Mouse (Mus musculus) MEL (cell line): ENCODE data around the gene Nos1ap. TPM values are rescaled to one million over a fixed set of nuclear protein-coding genes. Genes with fewer than 3 reads are reported as not detected.
A peak's percentile ranks its signal among the peaks of the same experiment; 100 is the strongest.

Source experiments
- DNase-seq: peaks from one replicate; pipeline ENCODE4 v3.0.0; 2011; ENCODE audit warnings: low read depth, low spot score
- H3K27ac ChIP-seq: 2 replicates; pipeline ENCODE4 v1.5.1; 2012; ENCODE audit warnings: low read depth, mild to moderate bottlenecking, control low read depth, low read length, moderate library complexity; ENCODE audit not compliant: control insufficient read depth
- H3K27me3 ChIP-seq, 2 experiments: fragments of 150-350 bp in 1 of 2; sonication (generic) in 1 of 2; 2 replicates each; pipeline ENCODE4 v1.6.1; 2012; ENCODE audit warnings: low read length in 2 of 2, mild to moderate bottlenecking in 2 of 2, improper control_type of control experiment in 1 of 2, moderate library complexity in 1 of 2; ENCODE audit not compliant: insufficient read depth in 2 of 2, control insufficient read depth in 1 of 2
- H3K36me3 ChIP-seq, 2 experiments: 2 replicates each; pipeline ENCODE4 v1.6.1; 2012 to 2014; ENCODE audit warnings: low read length in 2 of 2, improper control_type of control experiment in 1 of 2, inconsistent platforms in 1 of 2, mild to moderate bottlenecking in 1 of 2; ENCODE audit not compliant: insufficient read depth in 2 of 2, control insufficient read depth in 1 of 2
- H3K4me1 ChIP-seq, 2 experiments: fragments of 150-350 bp in 1 of 2; sonication (generic) in 1 of 2; 2 replicates each; pipeline ENCODE4 v1.6.1; 2012; ENCODE audit warnings: low read length in 2 of 2, improper control_type of control experiment in 1 of 2, mild to moderate bottlenecking in 1 of 2; ENCODE audit not compliant: insufficient read depth in 2 of 2, control insufficient read depth in 1 of 2
- H3K4me3 ChIP-seq, 2 experiments: fragments of 150-350 bp in 1 of 2; sonication (generic) in 1 of 2; 2 replicates each; pipeline ENCODE4 v1.5.1; 2012; ENCODE audit warnings: low read depth in 2 of 2, low read length in 2 of 2, mild to moderate bottlenecking in 2 of 2, moderate library complexity in 2 of 2, control low read depth in 1 of 2, improper control_type of control experiment in 1 of 2; ENCODE audit not compliant: control insufficient read depth in 1 of 2, insufficient read depth in 1 of 2
- H3K79me2 ChIP-seq: 2 replicates; pipeline ENCODE4 v1.6.1; 2012; ENCODE audit warnings: mild to moderate bottlenecking, low read length, moderate library complexity; ENCODE audit not compliant: control insufficient read depth, poor library complexity, insufficient read depth
- H3K9ac ChIP-seq: 2 replicates; pipeline ENCODE4 v1.6.1; 2012; ENCODE audit warnings: low read depth, mild to moderate bottlenecking, control low read depth, low read length, moderate library complexity; ENCODE audit not compliant: control insufficient read depth, poor library complexity, severe bottlenecking
- H3K9me3 ChIP-seq: fragments of 150-350 bp; sonication (generic); replicated peaks from 2 replicates; pipeline ENCODE4 v1.6.1; 2012; ENCODE audit warnings: mild to moderate bottlenecking, low read length, improper control_type of control experiment, moderate library complexity; ENCODE audit not compliant: insufficient read depth
- CHD1 ChIP-seq: IDR thresholded peaks from 2 replicates; pipeline ENCODE4 v1.6.1; 2012; ENCODE audit warnings: low read depth, mild to moderate bottlenecking, inconsistent platforms, low read length, improper control_type of control experiment
- CHD2 ChIP-seq: IDR thresholded peaks from 2 replicates; pipeline ENCODE4 v1.6.1; 2011; ENCODE audit warnings: low read length, improper control_type of control experiment
- CTCF ChIP-seq, 3 experiments: IDR thresholded peaks in 2 of 3; conservative IDR thresholded peaks in 1 of 3; 2 replicates each; pipeline ENCODE4 v1.5.1; 2011 to 2012; ENCODE audit warnings: low read length in 3 of 3, low read depth in 2 of 3, mild to moderate bottlenecking in 2 of 3, improper control_type of control experiment in 1 of 3, inconsistent platforms in 1 of 3, mixed read lengths in 1 of 3, moderate library complexity in 1 of 3; ENCODE audit not compliant: control insufficient read depth in 1 of 3, insufficient read depth in 1 of 3, poor library complexity in 1 of 3, severe bottlenecking in 1 of 3
- E2F4 ChIP-seq: IDR thresholded peaks from 2 replicates; pipeline ENCODE4 v1.6.1; 2011; ENCODE audit warnings: low read depth, low read length, improper control_type of control experiment, borderline replicate concordance
- ELF1 ChIP-seq: IDR thresholded peaks from 2 replicates; pipeline ENCODE4 v1.6.1; 2014; ENCODE audit warnings: low read depth, mild to moderate bottlenecking, inconsistent platforms, low read length, improper control_type of control experiment, moderate library complexity
- EP300 ChIP-seq, 2 experiments: IDR thresholded peaks; 2 replicates each; pipeline ENCODE4 v1.6.1; 2011; ENCODE audit warnings: improper control_type of control experiment in 2 of 2, low read length in 2 of 2, low read depth in 1 of 2, mild to moderate bottlenecking in 1 of 2
- ETS1 ChIP-seq: IDR thresholded peaks from 2 replicates; pipeline ENCODE4 v1.6.1; 2012; ENCODE audit warnings: low read depth, mild to moderate bottlenecking, inconsistent platforms, low read length, improper control_type of control experiment, moderate library complexity
- GABPA ChIP-seq: IDR thresholded peaks from 2 replicates; pipeline ENCODE4 v1.6.1; 2012; ENCODE audit warnings: low read depth, mild to moderate bottlenecking, inconsistent platforms, low read length, improper control_type of control experiment, moderate library complexity
- GATA1 ChIP-seq: IDR thresholded peaks from 2 replicates; pipeline ENCODE4 v1.6.1; 2011; ENCODE audit warnings: low read depth, low read length, improper control_type of control experiment
- HCFC1 ChIP-seq: IDR thresholded peaks from 2 replicates; pipeline ENCODE4 v1.6.1; 2012; ENCODE audit warnings: low read depth, mild to moderate bottlenecking, inconsistent platforms, low read length, improper control_type of control experiment, moderate library complexity
- KAT2A ChIP-seq: conservative IDR thresholded peaks from 2 replicates; pipeline ENCODE4 v1.6.1; 2012; ENCODE audit warnings: low read depth, low read length, improper control_type of control experiment, inconsistent platforms
- MAZ ChIP-seq: IDR thresholded peaks from 2 replicates; pipeline ENCODE4 v1.6.1; 2012; ENCODE audit warnings: low read depth, mild to moderate bottlenecking, inconsistent platforms, low read length, improper control_type of control experiment
- MYB ChIP-seq: IDR thresholded peaks from 2 replicates; pipeline ENCODE4 v1.6.1; 2011; ENCODE audit warnings: mild to moderate bottlenecking, low read depth, low read length, improper control_type of control experiment
- MYC ChIP-seq: IDR thresholded peaks from 2 replicates; pipeline ENCODE4 v1.6.1; 2011; ENCODE audit warnings: low read depth, mild to moderate bottlenecking, low read length, improper control_type of control experiment, moderate library complexity
- NELFE ChIP-seq: IDR thresholded peaks from 2 replicates; pipeline ENCODE4 v1.6.1; 2011; ENCODE audit warnings: low read depth, low read length, improper control_type of control experiment
- NRF1 ChIP-seq: IDR thresholded peaks from 2 replicates; pipeline ENCODE4 v1.6.1; 2014; ENCODE audit warnings: low read depth, mild to moderate bottlenecking, inconsistent platforms, low read length, improper control_type of control experiment, moderate library complexity; ENCODE audit not compliant: poor library complexity, insufficient read depth, severe bottlenecking
- POLR2A ChIP-seq, 2 experiments: IDR thresholded peaks; 2 replicates each; pipeline ENCODE4 v1.6.1; 2011 to 2012; ENCODE audit warnings: low read length in 2 of 2, mild to moderate bottlenecking in 2 of 2, control low read depth in 1 of 2, improper control_type of control experiment in 1 of 2, low read depth in 1 of 2, moderate library complexity in 1 of 2; ENCODE audit not compliant: control insufficient read depth in 1 of 2, insufficient read depth in 1 of 2, poor library complexity in 1 of 2
- POLR2AphosphoS2 ChIP-seq: IDR thresholded peaks from 2 replicates; pipeline ENCODE4 v1.6.1; 2011; ENCODE audit warnings: low read length, improper control_type of control experiment
- RCOR1 ChIP-seq: IDR thresholded peaks from 2 replicates; pipeline ENCODE4 v1.6.1; 2012; ENCODE audit warnings: low read depth, mild to moderate bottlenecking, inconsistent platforms, low read length, improper control_type of control experiment
- SIN3A ChIP-seq: IDR thresholded peaks from 2 replicates; pipeline ENCODE4 v1.6.1; 2012; ENCODE audit warnings: low read length, improper control_type of control experiment, inconsistent platforms
- TAL1 ChIP-seq: IDR thresholded peaks from 2 replicates; pipeline ENCODE4 v1.6.1; 2012; ENCODE audit warnings: mild to moderate bottlenecking, inconsistent platforms, low read length, moderate library complexity, mixed read lengths
- ZC3H11A ChIP-seq: IDR thresholded peaks from 2 replicates; pipeline ENCODE4 v1.6.1; 2012; ENCODE audit warnings: low read depth, mild to moderate bottlenecking, inconsistent platforms, low read length, improper control_type of control experiment
- ZKSCAN1 ChIP-seq: IDR thresholded peaks from 2 replicates; pipeline ENCODE4 v1.6.1; 2012; ENCODE audit warnings: low read depth, mild to moderate bottlenecking, inconsistent platforms, low read length, improper control_type of control experiment, moderate library complexity
- ZMIZ1 ChIP-seq: IDR thresholded peaks from 2 replicates; pipeline ENCODE4 v1.6.1; 2012; ENCODE audit warnings: low read depth, mild to moderate bottlenecking, inconsistent platforms, low read length, improper control_type of control experiment, moderate library complexity
- ZNF384 ChIP-seq: IDR thresholded peaks from 2 replicates; pipeline ENCODE4 v1.6.1; 2012; ENCODE audit warnings: low read depth, mild to moderate bottlenecking, inconsistent platforms, low read length, improper control_type of control experiment
- polyA plus RNA-seq, 2 experiments: library from polyadenylated mRNA; stranded (reverse) in 1 of 2; unstranded in 1 of 2; fragments of >175 nt in 1 of 2; fragments of >200 nt in 1 of 2; gene quantifications; 2 replicates each; pipeline versions ENCODE4 v1.2.1 to v1.2.4; 2012; ENCODE audit warnings: low replicate concordance in 2 of 2, low read depth in 1 of 2; ENCODE audit not compliant: insufficient read length in 2 of 2, insufficient read depth in 1 of 2, missing spikeins in 1 of 2
- total RNA-seq: library from RNA; depleted of rRNA; stranded (reverse); fragments of 300-350 nt; gene quantifications from 2 replicates; pipeline ENCODE4 v1.2.3, GENCODE M21; 2012

Nos1ap gene
- total and polyA plus RNA-seq, 3 experiments, result 0.62 to 2.4 TPM; not detected in 1

DNA sequence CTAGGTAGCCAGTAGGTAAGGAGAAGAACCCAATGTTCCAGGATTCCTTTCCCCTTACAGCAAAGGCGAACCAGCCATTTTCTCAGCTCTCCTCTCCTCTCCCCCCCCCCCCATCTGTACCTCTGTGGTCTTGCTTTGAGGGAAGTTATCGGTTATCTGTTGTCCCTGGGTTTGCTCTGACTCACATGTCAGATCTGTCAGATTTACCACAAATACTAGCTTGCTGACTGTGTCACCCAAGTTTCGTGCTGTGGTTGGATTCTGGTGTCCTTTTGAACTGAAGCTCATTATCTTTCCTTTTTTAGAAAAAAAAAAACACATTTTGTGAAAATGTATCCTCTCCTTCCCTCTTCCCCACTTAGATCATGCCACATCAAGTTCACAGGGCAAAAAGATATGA lies 50.2 kb downstream of the Nos1ap start (continued):
- TF ChIP-seq NELFE, result no peak
- peak; percentile 98 for TF ChIP-seq RCOR1
- peak; percentile 48; the same call in 1 of the 2 replicates for TF ChIP-seq ETS1
- no peak for TF ChIP-seq MYB
- no peak for TF ChIP-seq HCFC1
- no peak for TF ChIP-seq GABPA
- TF ChIP-seq E2F4, result no peak
- TF ChIP-seq ELF1, result no peak
- TF ChIP-seq MAZ, result peak; percentile 45; the same call in 1 of the 2 replicates
- TF ChIP-seq ZC3H11A, result no peak
- no peak for TF ChIP-seq SIN3A
- no peak for TF ChIP-seq CHD2
- no peak for TF ChIP-seq ZKSCAN1
- peak; percentile 43; the same call in 1 of the 2 replicates for TF ChIP-seq ZNF384
- TF ChIP-seq TAL1, result 0 out of 2 replicates have a peak, but pooled peaks have one; percentile 12
- TF ChIP-seq POLR2AphosphoS2, result no peak

DNA sequence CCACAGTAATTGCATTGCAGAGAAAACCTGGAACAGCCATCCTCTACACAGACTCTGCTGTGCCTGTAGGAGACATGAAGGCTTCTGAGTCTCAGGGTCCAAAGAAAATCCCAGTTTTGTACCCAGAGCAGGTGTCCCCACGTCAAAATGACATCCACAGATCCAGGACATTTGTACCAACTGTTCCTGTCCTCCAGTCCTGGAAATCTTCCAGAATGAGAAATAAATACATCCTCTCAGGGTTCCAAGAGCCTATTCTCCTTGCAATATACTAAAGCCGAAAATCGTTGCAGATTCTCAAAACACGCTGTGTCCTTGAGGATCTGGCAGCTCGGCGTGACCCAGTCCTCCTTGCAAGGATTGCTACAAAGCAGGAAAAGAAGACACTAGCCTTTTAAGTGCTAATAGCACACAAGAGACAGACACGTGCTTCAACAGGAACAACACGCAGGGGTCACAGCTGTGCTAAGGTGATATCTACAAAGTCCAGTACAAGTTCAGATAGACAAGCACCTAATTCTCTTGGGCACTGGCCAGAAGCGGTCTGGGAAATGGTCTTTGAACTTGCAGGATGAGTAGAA lies 51.1 kb downstream of the Nos1ap start:
- no peaks in the 10 kb centered on the region for H3K9me3 ChIP-seq
- H3K36me3 ChIP-seq, result no peaks in the 10 kb centered on the region; a peak in 1 of 4 replicates
- H3K27me3 ChIP-seq, result no peaks in the 10 kb centered on the region
- H3K9ac ChIP-seq, result no peak overlapping the region
- peaks cover 0 to 9% of the 10 kb centered on the region in 2 experiments; a peak in 2 of 4 replicates for H3K4me1 ChIP-seq
- no peaks in the 10 kb centered on the region for H3K79me2 ChIP-seq
- TF ChIP-seq CHD1 (no peak), CTCF (IDR thresholded peaks at IDR 0.05 in 2 of 3, conservative IDR thresholded peaks at IDR 0.05 in 1 of 3; ENCODE audit: control insufficient read depth in 1 of 3, insufficient read depth in 1 of 3, low read depth in 2 of 3, low read length in 3 of 3, poor library complexity in 1 of 3, severe bottlenecking in 1 of 3) (no peak), RCOR1 (no peak), GABPA (no peak)
- H3K4me3 ChIP-seq, result no peak overlapping the region
- no peak overlapping the region for H3K27ac ChIP-seq
- DNase-seq, result no peak

GRCm38 (mm10) chr1:170536344-170536743 lies 53.3 kb downstream of the Nos1ap start:
- H3K4me1 ChIP-seq, result peaks cover 0 to 9% of the 10 kb centered on the region in 2 experiments; a peak in 2 of 4 replicates
- no peak for TF ChIP-seq NRF1
- no peak for TF ChIP-seq ETS1
- TF ChIP-seq ZKSCAN1, result no peak
- no peak for TF ChIP-seq CHD2
- TF ChIP-seq NELFE, result no peak
- TF ChIP-seq ELF1, result no peak
- no peak for TF ChIP-seq ZMIZ1
- no peak for TF ChIP-seq EP300 (IDR thresholded peaks at IDR 0.05; ENCODE audit: low read depth in 1 of 2, low read length in 2 of 2)
- TF ChIP-seq MYC, result no peak
- TF ChIP-seq KAT2A, result no peak
- TF ChIP-seq ZC3H11A, result no peak
- no peak for TF ChIP-seq TAL1
- TF ChIP-seq POLR2A (IDR thresholded peaks at IDR 0.05; ENCODE audit: control insufficient read depth in 1 of 2, insufficient read depth in 1 of 2, low read depth in 1 of 2, low read length in 2 of 2, poor library complexity in 1 of 2), result no peak
- no peak for TF ChIP-seq MYB
- TF ChIP-seq POLR2AphosphoS2, result no peak
- no peak for TF ChIP-seq GABPA
- TF ChIP-seq CTCF (IDR thresholded peaks at IDR 0.05 in 2 of 3, conservative IDR thresholded peaks at IDR 0.05 in 1 of 3; ENCODE audit: control insufficient read depth in 1 of 3, insufficient read depth in 1 of 3, low read depth in 2 of 3, low read length in 3 of 3, poor library complexity in 1 of 3, severe bottlenecking in 1 of 3), result no peak
- TF ChIP-seq CHD1, result no peak
- TF ChIP-seq GATA1, result no peak
- H3K4me3 ChIP-seq, result no peak overlapping the region
- no peaks in the 10 kb centered on the region for H3K27me3 ChIP-seq
- DNase-seq, result no peak
- no peaks in the 10 kb centered on the region for H3K79me2 ChIP-seq
- H3K9me3 ChIP-seq, result no peaks in the 10 kb centered on the region
- no peak overlapping the region for H3K27ac ChIP-seq
- no peaks in the 10 kb centered on the region; a peak in 1 of 4 replicates for H3K36me3 ChIP-seq
- H3K9ac ChIP-seq, result no peak overlapping the region
